Mouse (Mus musculus) embryonic facial prominence, embryonic 12.5 days (tissue): ENCODE measurements at regions not wholly inside any gene's neighbourhood (a gene's known extent, or its start where the extent isn't known, plus 50 kb on each side); places are given as distances from the start of the nearest gene placed in this dataset.

ENCODE experiments used
- ATAC-seq: fragments of 200-750 bp; cut with Nextera tagmentation; 2 replicates; pipeline ENCODE4 v1.8.0; 2017; ENCODE audit not compliant: insufficient number of reproducible peaks, insufficient read depth, low FRiP score, low TSS enrichment
- H3K27ac ChIP-seq: fragments of 300-500 bp; sonication (generic); 2 replicates; pipeline ENCODE4 v1.5.1; 2016; ENCODE audit warnings: mild to moderate bottlenecking
- H3K27me3 ChIP-seq: fragments of 300-500 bp; sonication (generic); 2 replicates; pipeline ENCODE4 v1.6.1; 2016; ENCODE audit warnings: mild to moderate bottlenecking, moderate library complexity
- H3K36me3 ChIP-seq: fragments of 300-500 bp; sonication (generic); 2 replicates; pipeline ENCODE4 v1.6.1; 2016; ENCODE audit warnings: mild to moderate bottlenecking
- H3K4me1 ChIP-seq: fragments of 300-500 bp; sonication (generic); 2 replicates; pipeline ENCODE4 v1.6.1; 2016
- H3K4me2 ChIP-seq: fragments of 300-500 bp; sonication (generic); replicated peaks from 2 replicates; pipeline ENCODE4 v1.6.1; 2016; ENCODE audit warnings: mild to moderate bottlenecking, moderate library complexity
- H3K4me3 ChIP-seq: fragments of 300-500 bp; sonication (generic); 2 replicates; pipeline ENCODE4 v1.5.1; 2016; ENCODE audit warnings: mild to moderate bottlenecking
- H3K9ac ChIP-seq: fragments of 300-500 bp; sonication (generic); 2 replicates; pipeline ENCODE4 v1.6.1; 2016; ENCODE audit warnings: mild to moderate bottlenecking, moderate library complexity
- H3K9me3 ChIP-seq: fragments of 300-500 bp; sonication (generic); 2 replicates; pipeline ENCODE4 v1.6.1; 2016; ENCODE audit warnings: mild to moderate bottlenecking, moderate library complexity
- WGBS: fragments of 180-500 bp; shearing (Covaris S2); methylation state at CpG from one replicate; pipeline ENCODE4 v1.1.7; 2016; 5-methylcytosine and 5-hydroxymethylcytosine counted together

- 83% methylated on average over 3 of the region's 3 CpGs for WGBS
- Histone ChIP-seq H3K27ac (no peak overlapping the region), H3K4me2 (no peak overlapping the region), H3K9me3 (no peaks in the 10 kb centered on the region), H3K4me1 (no peaks in the 10 kb centered on the region), H3K9ac (no peak overlapping the region), H3K4me3 (no peak overlapping the region), H3K36me3 (no peaks in the 10 kb centered on the region), H3K27me3 (no peaks in the 10 kb centered on the region)
- ATAC-seq = no peak
Measured at GRCm38 (mm10) chr14:96879701-96880100, 360.8 kb upstream of the Klhl1 start.

GRCm38 (mm10) chr14:96871969-96872368 lies 353.1 kb upstream of the Klhl1 start:
- no peaks in the 10 kb centered on the region for H3K9me3 ChIP-seq
- no peak overlapping the region for H3K27ac ChIP-seq
- H3K4me1 ChIP-seq = no peaks in the 10 kb centered on the region
- H3K9ac ChIP-seq = no peak overlapping the region
- H3K27me3 ChIP-seq = no peaks in the 10 kb centered on the region
- no peaks in the 10 kb centered on the region for H3K36me3 ChIP-seq
- no peak overlapping the region for H3K4me2 ChIP-seq
- ATAC-seq = no peak
- WGBS = 85% methylated on average over 4 of the region's 4 CpGs
- H3K4me3 ChIP-seq = no peak overlapping the region

GRCm38 (mm10) chr14:96838910-96839309 lies 320.0 kb upstream of the Klhl1 start:
- H3K9me3 ChIP-seq = no peaks in the 10 kb centered on the region
- 74% methylated on average over 2 of the region's 2 CpGs for WGBS
- ATAC-seq = no peak
- H3K27ac ChIP-seq = no peak overlapping the region
- H3K4me1 ChIP-seq = no peaks in the 10 kb centered on the region
- H3K9ac ChIP-seq = no peak overlapping the region
- H3K4me2 ChIP-seq = no peak overlapping the region
- no peak overlapping the region for H3K4me3 ChIP-seq
- H3K36me3 ChIP-seq = no peaks in the 10 kb centered on the region
- H3K27me3 ChIP-seq = no peaks in the 10 kb centered on the region

GRCm38 (mm10) chr14:96825083-96825482 lies 306.2 kb upstream of the Klhl1 start:
- no peak overlapping the region for H3K4me3 ChIP-seq
- no peak overlapping the region for H3K9ac ChIP-seq
- no peaks in the 10 kb centered on the region for H3K4me1 ChIP-seq
- no peak for ATAC-seq
- H3K27ac ChIP-seq = no peak overlapping the region
- no peaks in the 10 kb centered on the region for H3K36me3 ChIP-seq
- H3K27me3 ChIP-seq = no peaks in the 10 kb centered on the region
- 78% methylated on average over 1 of the region's 1 CpGs for WGBS
- H3K4me2 ChIP-seq = no peak overlapping the region
- H3K9me3 ChIP-seq = no peaks in the 10 kb centered on the region

GRCm38 (mm10) chr14:96815665-96816064 lies 296.8 kb upstream of the Klhl1 start:
- no peak for ATAC-seq
- Histone ChIP-seq H3K4me3 (no peak overlapping the region), H3K4me2 (no peak overlapping the region), H3K27me3 (no peaks in the 10 kb centered on the region), H3K4me1 (no peaks in the 10 kb centered on the region), H3K9me3 (no peaks in the 10 kb centered on the region), H3K36me3 (no peaks in the 10 kb centered on the region), H3K9ac (no peak overlapping the region), H3K27ac (no peak overlapping the region)
- WGBS = 80% methylated on average over 2 of the region's 2 CpGs

- Histone ChIP-seq H3K36me3 (no peaks in the 10 kb centered on the region), H3K9ac (no peak overlapping the region), H3K27ac (no peak overlapping the region), H3K4me1 (no peaks in the 10 kb centered on the region), H3K9me3 (no peaks in the 10 kb centered on the region), H3K4me3 (no peak overlapping the region), H3K27me3 (no peaks in the 10 kb centered on the region), H3K4me2 (no peak overlapping the region)
- WGBS = 84% methylated on average over 1 of the region's 1 CpGs
- no peak for ATAC-seq
Measured at GRCm38 (mm10) chr14:96805284-96805683, 286.4 kb upstream of the Klhl1 start.

GRCm38 (mm10) chr14:96794806-96795205 lies 275.9 kb upstream of the Klhl1 start:
- Histone ChIP-seq H3K9ac (no peak overlapping the region), H3K4me3 (no peak overlapping the region), H3K27me3 (no peaks in the 10 kb centered on the region), H3K9me3 (no peaks in the 10 kb centered on the region), H3K4me1 (no peaks in the 10 kb centered on the region), H3K36me3 (no peaks in the 10 kb centered on the region), H3K4me2 (no peak overlapping the region), H3K27ac (no peak overlapping the region)
- 0 out of 2 replicates have a peak, but pooled peaks have one; percentile 22 for ATAC-seq
- WGBS = 88% methylated on average over 1 of the region's 1 CpGs

GRCm38 (mm10) chr14:96787917-96788316 lies 269.0 kb upstream of the Klhl1 start:
- no peak overlapping the region for H3K4me2 ChIP-seq
- H3K36me3 ChIP-seq = no peaks in the 10 kb centered on the region
- no peak for ATAC-seq
- H3K9ac ChIP-seq = no peak overlapping the region
- H3K4me3 ChIP-seq = no peak overlapping the region
- H3K27me3 ChIP-seq = no peaks in the 10 kb centered on the region
- no peaks in the 10 kb centered on the region for H3K9me3 ChIP-seq
- H3K4me1 ChIP-seq = no peaks in the 10 kb centered on the region
- H3K27ac ChIP-seq = no peak overlapping the region
- 85% methylated on average over 3 of the region's 3 CpGs for WGBS

- Histone ChIP-seq H3K36me3 (no peaks in the 10 kb centered on the region), H3K27me3 (no peaks in the 10 kb centered on the region), H3K4me1 (no peaks in the 10 kb centered on the region), H3K4me3 (no peak overlapping the region), H3K27ac (no peak overlapping the region), H3K9me3 (no peaks in the 10 kb centered on the region), H3K4me2 (no peak overlapping the region), H3K9ac (no peak overlapping the region)
- ATAC-seq = no peak
- 28% methylated on average over 1 of the region's 1 CpGs for WGBS
Measured at GRCm38 (mm10) chr14:96787286-96787685, 268.4 kb upstream of the Klhl1 start.

- H3K9me3 ChIP-seq = no peaks in the 10 kb centered on the region
- H3K27me3 ChIP-seq = no peaks in the 10 kb centered on the region
- H3K4me2 ChIP-seq = no peak overlapping the region
- H3K4me3 ChIP-seq = no peak overlapping the region
- no peak overlapping the region for H3K9ac ChIP-seq
- no peaks in the 10 kb centered on the region for H3K4me1 ChIP-seq
- H3K36me3 ChIP-seq = no peaks in the 10 kb centered on the region
- no peak overlapping the region for H3K27ac ChIP-seq
- WGBS = 41% methylated on average over 1 of the region's 1 CpGs
- ATAC-seq = no peak
Measured at GRCm38 (mm10) chr14:96775801-96776200, 256.9 kb upstream of the Klhl1 start.

GRCm38 (mm10) chr14:96760591-96760990 lies 241.7 kb upstream of the Klhl1 start:
- ATAC-seq = no peak
- 88% methylated on average over 8 of the region's 8 CpGs for WGBS

GRCm38 (mm10) chr14:96733211-96733610 lies 214.3 kb upstream of the Klhl1 start:
- no peak overlapping the region for H3K4me3 ChIP-seq
- 73% methylated on average over 4 of the region's 4 CpGs for WGBS
- no peaks in the 10 kb centered on the region for H3K9me3 ChIP-seq
- no peak for ATAC-seq
- H3K27ac ChIP-seq = no peak overlapping the region
- no peaks in the 10 kb centered on the region for H3K36me3 ChIP-seq
- no peak overlapping the region for H3K9ac ChIP-seq
- no peaks in the 10 kb centered on the region for H3K4me1 ChIP-seq
- H3K4me2 ChIP-seq = no peak overlapping the region
- no peaks in the 10 kb centered on the region for H3K27me3 ChIP-seq

More at GRCm38 (mm10) chr14:96760591-96760990, 241.7 kb upstream of the Klhl1 start:
- Histone ChIP-seq H3K9ac (no peak overlapping the region), H3K4me2 (no peak overlapping the region), H3K36me3 (no peaks in the 10 kb centered on the region), H3K4me1 (no peaks in the 10 kb centered on the region), H3K9me3 (no peaks in the 10 kb centered on the region), H3K27ac (no peak overlapping the region), H3K4me3 (no peak overlapping the region), H3K27me3 (no peaks in the 10 kb centered on the region)

GRCm38 (mm10) chr14:96697086-96697485 lies 178.2 kb upstream of the Klhl1 start:
- H3K27me3 ChIP-seq = no peaks in the 10 kb centered on the region
- H3K36me3 ChIP-seq = no peaks in the 10 kb centered on the region
- ATAC-seq = no peak

More at GRCm38 (mm10) chr14:96697086-96697485, 178.2 kb upstream of the Klhl1 start:
- Histone ChIP-seq H3K9ac (no peak overlapping the region), H3K4me2 (no peak overlapping the region), H3K4me3 (no peak overlapping the region), H3K27ac (no peak overlapping the region), H3K9me3 (no peaks in the 10 kb centered on the region), H3K4me1 (no peaks in the 10 kb centered on the region)
